Mouse (Mus musculus): ENCODE measurements around the gene AU040320.

AU040320 gene

GRCm38 (mm10) chr4:126792341-126793102 is 39.2 kb downstream of the AU040320 start:
- DNase-seq = no peak

- no peak for DNase-seq
Measured at GRCm38 (mm10) chr4:126802174-126802573, 48.8 kb downstream of the AU040320 start.

- DNase-seq = peak; percentile 27
Measured at GRCm38 (mm10) chr4:126803268-126803873, 50.0 kb downstream of the AU040320 start.

GRCm38 (mm10) chr4:126805741-126806140 is 52.4 kb downstream of the AU040320 start:
- DNase-seq = no peak

GRCm38 (mm10) chr4:126806692-126807427 is 53.5 kb downstream of the AU040320 start:
- no peak for DNase-seq

- DNase-seq = no peak
Measured at GRCm38 (mm10) chr4:126810566-126810965, 57.2 kb downstream of the AU040320 start.

DNA sequence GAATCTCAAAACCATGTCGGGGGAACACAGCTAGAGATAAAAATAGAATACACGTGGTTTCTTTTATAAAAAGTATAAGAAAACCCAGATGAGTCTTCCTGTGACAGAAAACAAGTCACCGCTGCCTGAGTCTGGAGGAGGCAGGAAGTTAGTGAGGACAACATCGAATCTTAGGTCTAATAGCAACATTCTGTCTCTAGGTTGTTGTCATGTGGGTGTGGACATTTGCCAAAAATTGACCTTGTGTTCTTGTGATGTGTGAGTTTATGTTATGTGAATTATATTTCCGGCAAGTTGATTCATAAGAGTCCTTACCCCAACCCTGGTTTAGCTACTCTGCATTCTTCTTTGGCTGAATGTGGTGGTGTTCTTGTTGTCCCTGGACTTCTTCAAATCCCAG is 59.9 kb downstream of the AU040320 start:
- DNase-seq = no peak

- DNase-seq = no peak
Measured at GRCm38 (mm10) chr4:126814854-126815253, 61.5 kb downstream of the AU040320 start.

- no peak for DNase-seq
Measured at GRCm38 (mm10) chr4:126822891-126823882, 69.8 kb downstream of the AU040320 start.

DNA sequence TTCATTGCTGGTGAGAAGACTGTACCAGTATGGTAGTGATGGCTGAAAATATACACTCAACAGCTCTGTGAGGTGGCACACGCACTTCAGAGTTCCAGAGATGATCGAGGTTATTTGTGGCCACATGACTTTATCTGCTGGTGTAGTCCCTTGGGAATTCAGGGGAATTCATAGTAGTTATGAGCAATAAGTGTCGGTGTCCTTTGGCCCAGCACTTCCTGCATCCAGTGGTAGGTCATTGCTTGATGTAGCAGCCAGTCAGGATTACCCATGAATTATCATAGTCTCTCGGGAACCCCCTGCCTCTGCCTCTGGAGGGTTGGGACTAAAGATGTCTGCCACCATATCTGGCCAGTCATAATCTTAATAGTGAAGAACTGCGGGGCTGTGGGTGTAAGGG is 70.6 kb downstream of the AU040320 start:
- no peak for DNase-seq

DNA sequence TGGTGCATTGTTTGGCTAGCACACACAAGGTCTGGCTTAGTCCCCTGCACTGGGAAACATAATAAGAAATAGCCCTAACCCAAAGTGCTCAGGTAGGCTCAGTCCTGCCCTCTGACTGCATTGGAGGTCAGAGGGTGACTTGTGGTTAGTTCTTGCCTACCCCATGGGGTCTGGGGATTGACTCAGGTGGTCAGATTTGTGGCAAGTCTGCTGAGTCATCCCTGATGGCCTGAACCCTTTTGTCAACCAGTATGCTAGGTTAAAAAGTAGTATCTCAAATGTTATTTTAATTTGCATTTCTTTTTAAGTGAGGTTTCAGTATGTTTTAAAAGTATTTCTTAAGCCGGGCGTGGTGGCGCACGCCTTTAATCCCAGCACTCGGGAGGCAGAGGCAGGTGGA is 77.8 kb downstream of the AU040320 start:
- DNase-seq = no peak

GRCm38 (mm10) chr4:126838799-126839198 is 85.5 kb downstream of the AU040320 start:
- DNase-seq = no peak

DNA sequence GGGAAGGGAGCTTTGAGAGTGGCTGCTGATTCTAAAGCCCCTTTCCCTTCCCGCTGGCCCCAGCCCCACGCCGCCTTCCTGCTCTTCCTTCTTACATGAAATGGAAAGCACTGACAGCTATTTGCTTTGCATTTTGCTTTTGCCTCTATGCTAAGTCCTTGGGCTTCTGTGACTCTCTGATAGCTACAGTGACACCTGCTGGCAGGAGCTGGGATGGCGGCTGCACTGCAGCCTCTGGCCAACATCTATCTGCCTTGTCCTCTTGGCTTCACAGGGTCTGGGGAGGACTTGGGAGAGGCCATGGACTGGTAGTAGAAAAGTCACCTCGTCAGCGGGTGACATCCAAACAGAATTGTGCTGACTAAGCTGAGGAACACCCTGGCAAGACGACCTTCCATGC is 86.5 kb downstream of the AU040320 start:
- DNase-seq = peak; percentile 89

GRCm38 (mm10) chr4:126840996-126841560 is 87.7 kb downstream of the AU040320 start:
- DNase-seq = no peak

DNA sequence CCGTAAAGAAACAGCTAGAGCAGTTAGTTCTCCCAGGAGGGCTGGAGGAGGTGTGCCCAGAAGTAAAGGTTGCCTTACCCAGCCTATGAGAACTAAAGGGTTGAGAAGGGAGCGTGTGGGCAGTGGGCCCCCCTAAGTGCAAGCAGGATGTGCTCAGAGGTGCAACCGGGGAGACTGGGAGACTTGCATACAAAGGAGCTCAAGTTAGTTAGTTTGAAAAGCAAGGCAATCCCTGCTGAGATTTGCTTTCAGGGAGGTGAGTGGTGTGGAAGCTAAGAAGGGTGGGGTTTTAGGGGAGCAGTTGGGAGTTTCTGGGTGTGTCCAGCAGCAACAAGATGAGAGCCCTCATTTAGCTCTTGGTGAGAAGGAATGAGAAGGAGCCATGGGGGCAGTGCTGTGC is 89.6 kb downstream of the AU040320 start:
- no peak for DNase-seq

- no peak for DNase-seq
Measured at GRCm38 (mm10) chr4:126845664-126846063, 92.3 kb downstream of the AU040320 start.

GRCm38 (mm10) chr4:126846971-126847370 is 93.6 kb downstream of the AU040320 start:
- DNase-seq = no peak

GRCm38 (mm10) chr4:126850019-126850777 is 96.9 kb downstream of the AU040320 start:
- no peak for DNase-seq

DNA sequence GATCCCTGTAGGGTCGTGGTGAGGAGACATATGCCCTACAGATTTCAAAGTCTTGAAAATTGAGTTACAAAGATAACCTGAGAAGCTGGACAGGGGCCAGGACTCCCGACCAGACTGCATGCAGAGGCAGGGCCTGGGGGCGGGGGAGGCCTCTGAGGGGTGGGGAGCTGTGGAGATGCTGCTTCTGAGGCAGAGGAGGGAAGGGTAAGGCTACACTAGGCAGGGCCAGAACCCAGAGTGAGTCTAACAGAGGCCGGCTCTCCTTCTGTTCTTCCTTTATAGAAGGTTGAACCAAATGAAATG is 97.4 kb downstream of the AU040320 start:
- DNase-seq = no peak

DNA sequence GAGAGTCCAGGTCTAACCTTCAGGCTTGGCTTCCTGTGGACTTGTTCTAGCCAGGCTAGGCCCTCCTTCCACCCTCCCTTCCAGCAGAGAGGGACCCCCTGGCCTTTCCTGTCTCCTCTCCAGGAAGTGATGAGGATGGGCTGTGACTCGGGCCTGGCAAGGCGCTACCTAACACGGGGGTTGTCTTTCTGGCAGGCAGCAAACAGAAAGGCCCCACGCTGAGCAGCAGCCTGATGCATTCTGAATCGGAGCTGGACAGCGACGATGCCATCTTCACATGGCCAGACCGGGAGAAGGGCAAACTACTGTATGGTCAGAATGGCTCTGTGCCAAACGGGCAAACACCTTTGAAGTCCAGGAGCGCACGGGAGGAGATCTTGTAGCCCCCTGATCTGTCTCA is 99.6 kb downstream of the AU040320 start:
- DNase-seq = no peak

DNA sequence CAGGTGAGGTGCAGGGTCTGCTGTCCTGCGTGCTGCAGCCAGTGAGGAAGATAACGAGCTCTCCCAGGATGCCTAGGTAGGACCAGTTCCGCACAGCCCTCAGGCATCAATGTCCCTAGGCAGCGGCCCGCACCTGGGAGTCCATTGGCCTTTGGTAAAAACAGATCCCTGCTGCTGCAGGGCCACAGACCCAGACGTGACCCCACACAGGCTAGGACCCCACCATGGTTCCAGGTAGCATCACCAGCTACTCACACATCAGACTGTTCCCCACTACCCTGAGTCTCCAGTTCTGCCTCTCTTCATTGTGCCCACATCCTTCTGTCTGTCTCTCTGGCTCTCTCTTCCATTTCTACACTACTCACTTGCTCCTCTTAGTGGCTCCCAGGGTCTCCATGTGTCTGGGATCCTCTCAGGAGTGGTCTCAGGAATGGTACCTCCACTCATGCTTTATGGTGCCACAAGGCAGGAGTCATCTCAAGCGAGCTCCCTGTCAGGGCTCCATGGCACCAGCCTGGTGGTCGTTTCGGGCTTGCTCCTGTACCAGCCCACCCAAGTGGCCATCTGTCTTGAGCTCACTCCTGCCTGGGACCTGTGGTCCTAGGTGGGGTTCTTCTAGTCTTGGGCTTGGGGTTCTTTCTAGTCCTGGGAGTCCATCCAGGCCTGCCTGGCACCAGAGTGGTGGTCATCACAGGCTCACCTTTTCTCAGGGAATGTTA is 107.1 kb downstream of the AU040320 start:
- DNase-seq = no peak
